Mouse (Mus musculus) forebrain, postnatal 0 days (tissue): ENCODE results near the gene Strip2. TPM values are rescaled to one million over a fixed set of nuclear protein-coding genes. Genes with fewer than 3 reads are reported as not detected.

ENCODE experiments used
- ATAC-seq: fragments of 200-750 bp; cut with Nextera tagmentation; 2 replicates; pipeline ENCODE4 v1.8.0; 2017; ENCODE audit warnings: mild to moderate bottlenecking, moderate library complexity
- DNase-seq: peaks from one replicate; pipeline ENCODE4 v3.0.0-alpha.2; 2015
- H3K27ac ChIP-seq: fragments of 300-500 bp; sonication (generic); 2 replicates; pipeline ENCODE4 v1.5.1; 2014; ENCODE audit warnings: low read depth, mild to moderate bottlenecking, antibody characterized with exemption, low read length, moderate library complexity, mixed read lengths
- H3K27me3 ChIP-seq: fragments of 300-500 bp; sonication (generic); 2 replicates; pipeline ENCODE4 v1.6.1; 2014; ENCODE audit warnings: mild to moderate bottlenecking, low read length, mixed read lengths; ENCODE audit not compliant: insufficient read depth
- H3K36me3 ChIP-seq: fragments of 300-500 bp; sonication (generic); 2 replicates; pipeline ENCODE4 v1.6.1; 2014; ENCODE audit warnings: mild to moderate bottlenecking, moderate library complexity; ENCODE audit not compliant: insufficient read depth
- H3K4me1 ChIP-seq: fragments of 300-500 bp; sonication (generic); 2 replicates; pipeline ENCODE4 v1.6.1; 2014; ENCODE audit warnings: antibody characterized with exemption; ENCODE audit not compliant: insufficient read depth
- H3K4me2 ChIP-seq: fragments of 300-500 bp; sonication (generic); 2 replicates; pipeline ENCODE4 v1.6.1; 2014; ENCODE audit warnings: low read depth, mild to moderate bottlenecking, moderate library complexity
- H3K4me3 ChIP-seq: fragments of 300-500 bp; sonication (generic); 2 replicates; pipeline ENCODE4 v1.5.1; 2014; ENCODE audit warnings: low read depth, low read length, mixed read lengths
- H3K9ac ChIP-seq: fragments of 300-500 bp; sonication (generic); 2 replicates; pipeline ENCODE4 v1.6.1; 2014; ENCODE audit warnings: mild to moderate bottlenecking
- H3K9me3 ChIP-seq: fragments of 300-500 bp; sonication (generic); 2 replicates; pipeline ENCODE4 v1.6.1; 2016; ENCODE audit warnings: low read length
- CTCF ChIP-seq: sonication (generic); IDR thresholded peaks from 2 replicates; pipeline ENCODE4 v1.5.1; 2016; ENCODE audit warnings: antibody characterized with exemption, control low read depth, low read depth
- WGBS: fragments of 180-500 bp; shearing (Covaris S2); extraction: QIAGEN DNeasy Blood & Tissue Kit; methylation state at CpG from one replicate; pipeline ENCODE4 v1.1.7; 2014; 5-methylcytosine and 5-hydroxymethylcytosine counted together
- polyA plus RNA-seq: library from polyadenylated mRNA; unstranded; fragments of >200 nt; fragmentation: Nextera tagmentation; extraction: Ambion mirVana; gene quantifications from 2 replicates; pipeline ENCODE4 v1.2.1, GENCODE M21; 2015
- total RNA-seq: library from RNA; depleted of rRNA; stranded (reverse); fragments of >200 nt; gene quantifications from 2 replicates; pipeline ENCODE4 v1.2.3, GENCODE M21; 2014

Gene Strip2
- total and polyA plus RNA-seq, 2 experiments from 2014 or later = 5.2 to 9.5 TPM

GRCm38 (mm10) chr6:29944465-29944864 lies 27.7 kb downstream of the Strip2 start:
- Histone ChIP-seq H3K27ac (no peak overlapping the region), H3K9me3 (no peaks in the 10 kb centered on the region), H3K4me1 (no peaks in the 10 kb centered on the region), H3K4me2 (no peak overlapping the region), H3K4me3 (no peak overlapping the region), H3K9ac (no peak overlapping the region), H3K27me3 (no peaks in the 10 kb centered on the region), H3K36me3 (no peaks in the 10 kb centered on the region)
- TF ChIP-seq CTCF = no peak
- peak; percentile 45 for DNase-seq
- 49% methylated on average over 1 of the region's 1 CpGs for WGBS
- ATAC-seq = peak; percentile 55; the same call in 1 of the 2 replicates

- H3K36me3 ChIP-seq = no peaks in the 10 kb centered on the region
- H3K27me3 ChIP-seq = no peaks in the 10 kb centered on the region
- no peaks in the 10 kb centered on the region for H3K9me3 ChIP-seq
- H3K4me1 ChIP-seq = no peaks in the 10 kb centered on the region
- TF ChIP-seq CTCF = peak; percentile 57
- DNase-seq (peak; percentile 35), ATAC-seq (no peak)
- no peak overlapping the region for H3K4me3 ChIP-seq
- no peak overlapping the region for H3K9ac ChIP-seq
- no peak overlapping the region for H3K4me2 ChIP-seq
- H3K27ac ChIP-seq = no peak overlapping the region
- 80% methylated on average over 2 of the region's 2 CpGs for WGBS
Observed at GRCm38 (mm10) chr6:29946568-29946967, 29.8 kb downstream of the Strip2 start.

GRCm38 (mm10) chr6:29947823-29948222 lies 31.0 kb downstream of the Strip2 start:
- Histone ChIP-seq H3K4me2 (no peak overlapping the region), H3K27ac (no peak overlapping the region), H3K9me3 (no peaks in the 10 kb centered on the region), H3K9ac (no peak overlapping the region), H3K27me3 (no peaks in the 10 kb centered on the region), H3K36me3 (no peaks in the 10 kb centered on the region), H3K4me1 (no peaks in the 10 kb centered on the region), H3K4me3 (no peak overlapping the region)
- whole genome bisulfite sequencing = 77% methylated on average over 6 of the region's 6 CpGs
- DNase-seq (no peak), ATAC-seq (no peak)
- no peak for TF ChIP-seq CTCF

GRCm38 (mm10) chr6:29956749-29957148 lies 39.9 kb downstream of the Strip2 start:
- DNase-seq = no peak
- H3K9ac ChIP-seq = no peak overlapping the region
- H3K36me3 ChIP-seq = no peaks in the 10 kb centered on the region
- H3K4me1 ChIP-seq = no peaks in the 10 kb centered on the region
- no peak overlapping the region for H3K4me2 ChIP-seq
- no peaks in the 10 kb centered on the region for H3K9me3 ChIP-seq
- no peak overlapping the region for H3K4me3 ChIP-seq
- WGBS = 77% methylated on average over 4 of the region's 4 CpGs
- no peak for ATAC-seq
- H3K27me3 ChIP-seq = no peaks in the 10 kb centered on the region
- H3K27ac ChIP-seq = no peak overlapping the region
- no peak for TF ChIP-seq CTCF

- H3K4me3 ChIP-seq = no peak overlapping the region
- ATAC-seq (no peak), DNase-seq (no peak)
- H3K36me3 ChIP-seq = no peaks in the 10 kb centered on the region
- 52% methylated on average over 3 of the region's 3 CpGs for WGBS
- no peaks in the 10 kb centered on the region for H3K9me3 ChIP-seq
- no peak overlapping the region for H3K4me2 ChIP-seq
- TF ChIP-seq CTCF = no peak
- no peak overlapping the region for H3K27ac ChIP-seq
- no peaks in the 10 kb centered on the region for H3K27me3 ChIP-seq
- H3K4me1 ChIP-seq = no peaks in the 10 kb centered on the region
- no peak overlapping the region for H3K9ac ChIP-seq
Observed at GRCm38 (mm10) chr6:29958669-29959068, 41.9 kb downstream of the Strip2 start.

- DNase-seq = no peak
- WGBS = 89% methylated on average over 6 of the region's 6 CpGs
Observed at GRCm38 (mm10) chr6:29961081-29961480, 44.3 kb downstream of the Strip2 start.

GRCm38 (mm10) chr6:29967917-29968316 lies 51.1 kb downstream of the Strip2 start:
- no peak for TF ChIP-seq CTCF
- Histone ChIP-seq H3K36me3 (no peaks in the 10 kb centered on the region), H3K4me2 (no peak overlapping the region), H3K4me3 (no peak overlapping the region), H3K27ac (no peak overlapping the region), H3K27me3 (no peaks in the 10 kb centered on the region), H3K4me1 (no peaks in the 10 kb centered on the region), H3K9ac (no peak overlapping the region), H3K9me3 (no peaks in the 10 kb centered on the region)
- WGBS = 62% methylated on average over 7 of the region's 7 CpGs
- DNase-seq (no peak), ATAC-seq (no peak)

More at GRCm38 (mm10) chr6:29961081-29961480, 44.3 kb downstream of the Strip2 start:
- no peak overlapping the region for H3K9ac ChIP-seq
- H3K4me1 ChIP-seq = no peaks in the 10 kb centered on the region
- no peaks in the 10 kb centered on the region for H3K27me3 ChIP-seq
- no peaks in the 10 kb centered on the region for H3K36me3 ChIP-seq
- no peak for ATAC-seq
- no peak overlapping the region for H3K4me2 ChIP-seq
- H3K4me3 ChIP-seq = no peak overlapping the region
- no peak overlapping the region for H3K27ac ChIP-seq
- TF ChIP-seq CTCF = no peak
- no peaks in the 10 kb centered on the region for H3K9me3 ChIP-seq

- Histone ChIP-seq H3K4me2 (no peak overlapping the region), H3K4me1 (no peaks in the 10 kb centered on the region), H3K9ac (no peak overlapping the region), H3K27ac (no peak overlapping the region), H3K36me3 (no peaks in the 10 kb centered on the region), H3K4me3 (no peak overlapping the region), H3K9me3 (no peaks in the 10 kb centered on the region), H3K27me3 (no peaks in the 10 kb centered on the region)
- ATAC-seq = no peak
- DNase-seq = no peak
- TF ChIP-seq CTCF = no peak
- WGBS = 57% methylated on average over 5 of the region's 5 CpGs
Observed at GRCm38 (mm10) chr6:29973341-29973740, 56.5 kb downstream of the Strip2 start.
